Mouse (Mus musculus) myocyte (in vitro differentiated cells): ENCODE data around the gene Spint1. TPM values are rescaled to one million over a fixed set of nuclear protein-coding genes. Genes with fewer than 3 reads are reported as not detected.

ENCODE experiments used
- H3K27me3 ChIP-seq: one replicate; pipeline ENCODE4 v1.6.1; 2011; ENCODE audit not compliant: control insufficient read depth, insufficient read depth, insufficient read length
- H3K36me3 ChIP-seq: one replicate; pipeline ENCODE4 v1.6.1; 2011; ENCODE audit not compliant: control insufficient read depth, insufficient read depth
- H3K4me2 ChIP-seq: one replicate; pipeline ENCODE4 v1.6.1; 2011; ENCODE audit warnings: low read depth, control low read depth
- H3K4me3 ChIP-seq: one replicate; pipeline ENCODE4 v1.5.1; 2011; ENCODE audit warnings: mild to moderate bottlenecking, control low read depth, moderate library complexity
- H3K79me2 ChIP-seq: one replicate; pipeline ENCODE4 v1.6.1; 2011; ENCODE audit not compliant: control insufficient read depth, insufficient read depth
- H3ac ChIP-seq: one replicate; pipeline ENCODE4 v1.6.1; 2011; ENCODE audit not compliant: control insufficient read depth, insufficient read length
- CEBPB ChIP-seq: IDR thresholded peaks from 2 replicates; pipeline ENCODE4 v1.6.1; 2011; ENCODE audit warnings: mild to moderate bottlenecking, moderate library complexity; ENCODE audit not compliant: poor library complexity, insufficient read depth, severe bottlenecking
- E2F4 ChIP-seq: IDR thresholded peaks from one replicate; pipeline ENCODE4 v1.6.1; 2011; ENCODE audit warnings: mild to moderate bottlenecking, control low read depth, moderate library complexity; ENCODE audit not compliant: insufficient read depth
- MAX ChIP-seq: IDR thresholded peaks from one replicate; pipeline ENCODE4 v1.6.1; 2011; ENCODE audit warnings: low read depth, mild to moderate bottlenecking, control low read depth
- MYOD1 ChIP-seq, 3 experiments: IDR thresholded peaks; one replicate each; pipeline ENCODE4 v1.6.1; 2011; ENCODE audit warnings: control low read depth in 2 of 3, low read depth in 2 of 3, mild to moderate bottlenecking in 2 of 3, moderate library complexity in 1 of 3; ENCODE audit not compliant: insufficient read length in 2 of 3, control insufficient read depth in 1 of 3
- MYOG ChIP-seq, 3 experiments: IDR thresholded peaks; one replicate each; pipeline ENCODE4 v1.6.1; 2011; ENCODE audit warnings: control low read depth in 2 of 3, low read depth in 2 of 3, mild to moderate bottlenecking in 2 of 3; ENCODE audit not compliant: insufficient read length in 2 of 3, control insufficient read depth in 1 of 3, insufficient read depth in 1 of 3
- POLR2A ChIP-seq: IDR thresholded peaks from one replicate; pipeline ENCODE4 v1.6.1; 2011; ENCODE audit warnings: low read depth, mild to moderate bottlenecking, control low read depth, moderate library complexity; ENCODE audit not compliant: insufficient read length
- POLR2AphosphoS2 ChIP-seq: IDR thresholded peaks from one replicate; pipeline ENCODE4 v1.6.1; 2011; ENCODE audit warnings: low read depth, control low read depth; ENCODE audit not compliant: insufficient read length
- REST ChIP-seq: IDR thresholded peaks from one replicate; pipeline ENCODE4 v1.6.1; 2011; ENCODE audit warnings: mild to moderate bottlenecking, control low read depth, moderate library complexity; ENCODE audit not compliant: insufficient read depth, insufficient read length
- SRF ChIP-seq: IDR thresholded peaks from one replicate; pipeline ENCODE4 v1.6.1; 2011; ENCODE audit warnings: low read depth; ENCODE audit not compliant: control insufficient read depth, insufficient read length
- TCF12 ChIP-seq: IDR thresholded peaks from one replicate; pipeline ENCODE4 v1.6.1; 2011; ENCODE audit warnings: mild to moderate bottlenecking, control low read depth; ENCODE audit not compliant: poor library complexity, insufficient read depth, severe bottlenecking
- TCF3 ChIP-seq: IDR thresholded peaks from one replicate; pipeline ENCODE4 v1.6.1; 2011; ENCODE audit warnings: low read depth, control low read depth; ENCODE audit not compliant: insufficient read length
- USF1 ChIP-seq: IDR thresholded peaks from one replicate; pipeline ENCODE4 v1.6.1; 2011; ENCODE audit warnings: low read depth, mild to moderate bottlenecking, control low read depth, moderate library complexity
- polyA plus RNA-seq: library from polyadenylated mRNA; unstranded; fragments of >200 nt; fragmentation: generic; extraction: Trizol; gene quantifications from one replicate; pipeline ENCODE4 v1.2.1, GENCODE M21; 2012; ENCODE audit warnings: missing spikeins

The Spint1 gene
- polyA plus RNA-seq: 0.12 TPM

GRCm38 (mm10) chr2:119237210-119237870, at the start of gene Spint1:
TSS of gene Spint1 (plus strand) at chr2:119237362.
- TF ChIP-seq POLR2AphosphoS2 (no peak), MYOG (IDR thresholded peaks at IDR 0.05; ENCODE audit: control insufficient read depth in 1 of 3, insufficient read depth in 1 of 3, insufficient read length in 2 of 3, low read depth in 2 of 3) (no peak), SRF (no peak)
- Histone ChIP-seq H3K27me3 (peaks cover 14% of the 10 kb centered on the region), H3K4me3 (no peak within 1 kb of the TSS), H3K79me2 (no peaks in the 10 kb centered on the region), H3ac (no peak within 1 kb of the TSS), H3K36me3 (no peaks in the 10 kb centered on the region), H3K4me2 (peak within 1 kb of the TSS; percentile 49)

- no peaks in the 10 kb centered on the region for H3K79me2 ChIP-seq
- no peaks in the 10 kb centered on the region for H3K36me3 ChIP-seq
- no peak overlapping the region for H3K4me3 ChIP-seq
- peak overlapping the region; percentile 74 for H3K4me2 ChIP-seq
- H3K27me3 ChIP-seq: no peaks in the 10 kb centered on the region
- no peak overlapping the region for H3ac ChIP-seq
- TF ChIP-seq POLR2AphosphoS2 (no peak), SRF (no peak), USF1 (no peak), CEBPB (no peak), MYOG (IDR thresholded peaks at IDR 0.05; ENCODE audit: control insufficient read depth in 1 of 3, insufficient read depth in 1 of 3, insufficient read length in 2 of 3, low read depth in 2 of 3) (no peak), E2F4 (no peak), MYOD1 (IDR thresholded peaks at IDR 0.05; ENCODE audit: control insufficient read depth in 1 of 3, insufficient read length in 2 of 3, low read depth in 2 of 3) (no peak), TCF12 (no peak), REST (no peak), MAX (no peak), TCF3 (no peak), POLR2A (no peak)
These were observed 48.0 kb upstream of the Spint1 start for GRCm38 (mm10) chr2:119189029-119189710.

DNA sequence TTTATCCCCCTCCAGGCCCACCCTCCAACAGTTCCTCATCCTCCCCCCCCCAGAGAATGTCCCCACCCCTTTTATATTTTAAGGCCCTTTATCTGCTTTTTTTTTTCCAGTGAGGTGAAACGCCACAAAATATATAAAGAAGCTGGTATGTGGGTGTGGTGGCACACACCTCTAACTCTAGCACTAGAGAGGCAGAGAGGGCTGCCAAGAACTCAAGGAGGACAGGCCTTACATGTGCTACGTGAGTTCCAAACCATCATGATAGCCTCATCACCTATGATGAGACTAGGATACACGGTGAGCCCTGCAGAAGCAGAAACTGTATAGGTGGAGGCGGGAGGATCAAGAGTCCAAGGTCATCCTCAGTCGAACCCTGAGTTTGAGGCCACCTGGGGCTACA, 46.2 kb upstream of the Spint1 start:
- H3ac ChIP-seq: no peak overlapping the region
- no peak overlapping the region for H3K4me3 ChIP-seq
- no peak overlapping the region for H3K4me2 ChIP-seq
- no peaks in the 10 kb centered on the region for H3K27me3 ChIP-seq
- TF ChIP-seq USF1: no peak
- no peak for TF ChIP-seq TCF12
- H3K79me2 ChIP-seq: no peaks in the 10 kb centered on the region
- H3K36me3 ChIP-seq: no peaks in the 10 kb centered on the region

DNA sequence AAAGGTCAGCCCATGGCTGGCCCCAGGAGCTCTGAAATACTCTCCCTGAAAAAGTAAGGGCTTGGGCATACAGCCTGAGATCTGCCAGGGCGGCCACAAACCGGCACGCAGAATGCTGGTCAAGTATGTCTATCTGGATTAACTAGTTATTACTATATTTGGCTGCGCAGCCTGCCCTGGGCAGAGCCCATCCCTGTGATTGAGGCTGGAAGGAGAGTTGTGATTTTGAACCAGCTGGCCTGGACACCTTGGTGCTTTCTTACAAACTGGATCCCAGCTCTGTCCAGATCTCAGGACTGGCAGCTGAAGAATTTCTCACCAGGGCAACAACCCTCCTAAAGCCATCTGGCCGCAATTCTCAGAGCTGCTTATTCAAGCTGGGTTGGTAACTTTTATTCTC, 43.0 kb upstream of the Spint1 start:
- TF ChIP-seq MAX (no peak), MYOD1 (IDR thresholded peaks at IDR 0.05; ENCODE audit: control insufficient read depth in 1 of 3, insufficient read length in 2 of 3, low read depth in 2 of 3) (peak in 1 of 3 experiments; percentile 2)
- Histone ChIP-seq H3K36me3 (no peaks in the 10 kb centered on the region), H3ac (no peak overlapping the region), H3K4me2 (no peak overlapping the region), H3K27me3 (no peaks in the 10 kb centered on the region), H3K79me2 (no peaks in the 10 kb centered on the region), H3K4me3 (no peak overlapping the region)

DNA sequence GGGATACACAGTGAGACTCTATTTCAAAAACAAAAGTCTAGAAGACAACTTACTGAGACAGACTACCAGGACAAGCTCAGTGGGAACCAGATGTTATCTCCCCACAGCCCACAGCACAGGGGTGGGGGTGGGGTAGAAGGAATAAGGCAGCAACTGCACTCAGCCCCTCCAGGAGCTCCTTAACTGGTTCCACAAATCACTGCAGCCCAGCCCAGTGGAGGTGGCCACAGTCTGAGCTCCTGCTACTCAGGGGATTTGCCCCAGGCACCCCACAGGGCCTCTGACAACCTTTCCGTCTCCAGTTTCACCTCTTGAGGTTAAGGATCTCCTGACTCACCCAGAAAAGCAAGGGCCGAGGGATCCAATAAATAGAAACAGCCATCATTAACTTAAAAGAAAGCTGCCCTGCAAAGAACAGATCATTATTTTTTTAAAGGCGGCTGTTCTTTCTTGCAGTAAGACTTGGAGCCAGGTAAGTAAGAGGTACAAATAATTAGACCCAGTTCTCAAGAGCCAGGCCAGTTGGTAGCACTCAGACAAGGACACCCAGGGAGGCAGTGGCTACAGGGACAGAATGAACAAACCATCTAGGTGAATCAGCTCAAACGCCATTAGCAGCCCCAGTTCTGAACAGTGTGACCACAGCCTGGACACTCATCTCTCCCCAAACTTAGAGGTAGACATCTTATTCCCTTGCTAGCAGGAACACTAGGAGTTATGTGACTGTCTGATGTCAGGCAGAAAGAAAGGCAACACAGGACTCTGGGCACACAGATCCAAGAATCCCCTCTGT, 40.6 kb upstream of the Spint1 start:
- Histone ChIP-seq H3K36me3 (no peaks in the 10 kb centered on the region), H3K79me2 (no peaks in the 10 kb centered on the region), H3K4me3 (no peak overlapping the region), H3K4me2 (no peak overlapping the region), H3ac (no peak overlapping the region), H3K27me3 (no peaks in the 10 kb centered on the region)
- TF ChIP-seq REST (no peak), USF1 (no peak), TCF3 (no peak), MYOG (IDR thresholded peaks at IDR 0.05; ENCODE audit: control insufficient read depth in 1 of 3, insufficient read depth in 1 of 3, insufficient read length in 2 of 3, low read depth in 2 of 3) (no peak), MYOD1 (IDR thresholded peaks at IDR 0.05; ENCODE audit: control insufficient read depth in 1 of 3, insufficient read length in 2 of 3, low read depth in 2 of 3) (no peak), SRF (no peak), CEBPB (no peak)
